Mouse (Mus musculus) CH12.LX (cell line): ENCODE data around the gene Dnajc9. TPM values are rescaled to one million over a fixed set of nuclear protein-coding genes. Genes with fewer than 3 reads are reported as not detected.
A peak's percentile ranks its signal among the peaks of the same experiment; 100 is the strongest.

Experiments
- DNase-seq: peaks from one replicate; pipeline ENCODE4 v3.0.0-alpha.2; 2013; ENCODE audit errors: extremely low read depth
- H3K27ac ChIP-seq: 2 replicates; pipeline ENCODE4 v1.5.1; 2012; ENCODE audit warnings: low read depth, mild to moderate bottlenecking, control low read depth, moderate library complexity; ENCODE audit not compliant: insufficient read depth
- H3K27me3 ChIP-seq: replicated peaks from 2 replicates; pipeline ENCODE3; 2012; ENCODE audit warnings: inconsistent platforms
- H3K36me3 ChIP-seq, 2 experiments: replicated peaks in 1 of 2; 2 replicates each; pipeline versions ENCODE3 to v1.6.1; 2012; ENCODE audit warnings: inconsistent platforms in 1 of 2, low read length in 1 of 2, mild to moderate bottlenecking in 1 of 2, mixed read lengths in 1 of 2, moderate library complexity in 1 of 2; ENCODE audit not compliant: control insufficient read depth in 1 of 2, insufficient read depth in 1 of 2
- H3K4me1 ChIP-seq, 2 experiments: 2 replicates each; pipeline ENCODE4 v1.6.1; 2012; ENCODE audit warnings: inconsistent platforms in 1 of 2, moderate library complexity in 1 of 2; ENCODE audit not compliant: insufficient read depth in 2 of 2, control insufficient read depth in 1 of 2
- H3K4me2 ChIP-seq: 2 replicates; pipeline ENCODE4 v1.6.1; 2012; ENCODE audit warnings: low read depth, mild to moderate bottlenecking, control low read depth; ENCODE audit not compliant: poor library complexity, insufficient read depth, severe bottlenecking
- H3K4me3 ChIP-seq, 3 experiments: fragments of 150-350 bp in 1 of 3; sonication (generic) in 1 of 3; replicated peaks in 1 of 3; 2 replicates each; pipeline versions ENCODE3 to v1.5.1; 2011 to 2012; ENCODE audit warnings: low read depth in 2 of 3, low read length in 2 of 3, mild to moderate bottlenecking in 2 of 3, moderate library complexity in 2 of 3, control low read depth in 1 of 3, improper control_type of control experiment in 1 of 3, inconsistent platforms in 1 of 3, mixed read lengths in 1 of 3; ENCODE audit not compliant: poor library complexity in 1 of 3
- H3K79me2 ChIP-seq: replicated peaks from 2 replicates; pipeline ENCODE4 v1.6.1; 2012; ENCODE audit warnings: mild to moderate bottlenecking, moderate library complexity; ENCODE audit not compliant: control insufficient read depth, poor library complexity, insufficient read depth, severe bottlenecking; ENCODE audit errors: extremely low read depth
- H3K9ac ChIP-seq: 2 replicates; pipeline ENCODE4 v1.6.1; 2012; ENCODE audit warnings: low read depth, mild to moderate bottlenecking, control low read depth, moderate library complexity; ENCODE audit not compliant: insufficient read depth
- H3K9me3 ChIP-seq: replicated peaks from 2 replicates; pipeline ENCODE3; 2012; ENCODE audit warnings: low read length, inconsistent platforms, mixed read lengths
- BHLHE40 ChIP-seq: IDR thresholded peaks from 2 replicates; pipeline ENCODE4 v1.6.1; 2011; ENCODE audit warnings: mild to moderate bottlenecking, low read depth, low read length, improper control_type of control experiment
- CHD1 ChIP-seq: IDR thresholded peaks from 2 replicates; pipeline ENCODE4 v1.6.1; 2012; ENCODE audit warnings: low read depth, low read length, improper control_type of control experiment, inconsistent platforms
- CHD2 ChIP-seq: IDR thresholded peaks from 2 replicates; pipeline ENCODE4 v1.6.1; 2011; ENCODE audit warnings: low read length, improper control_type of control experiment
- E2F4 ChIP-seq: IDR thresholded peaks from 2 replicates; pipeline ENCODE4 v1.6.1; 2011; ENCODE audit warnings: low read depth, low read length, improper control_type of control experiment; ENCODE audit not compliant: insufficient replicate concordance
- ELF1 ChIP-seq: IDR thresholded peaks from 2 replicates; pipeline ENCODE4 v1.6.1; 2014; ENCODE audit warnings: low read depth, mild to moderate bottlenecking, inconsistent platforms, low read length, improper control_type of control experiment
- EP300 ChIP-seq: IDR thresholded peaks from 2 replicates; pipeline ENCODE4 v1.6.1; 2011; ENCODE audit warnings: low read length, improper control_type of control experiment
- ETS1 ChIP-seq: conservative IDR thresholded peaks from 2 replicates; pipeline ENCODE4 v1.6.1; 2012; ENCODE audit warnings: low read depth, mild to moderate bottlenecking, inconsistent platforms, low read length, improper control_type of control experiment, moderate library complexity
- GABPA ChIP-seq: IDR thresholded peaks from 2 replicates; pipeline ENCODE4 v1.6.1; 2012; ENCODE audit warnings: low read depth, low read length, improper control_type of control experiment, inconsistent platforms; ENCODE audit not compliant: insufficient replicate concordance
- HCFC1 ChIP-seq: IDR thresholded peaks from 2 replicates; pipeline ENCODE4 v1.6.1; 2012; ENCODE audit warnings: low read depth, mild to moderate bottlenecking, inconsistent platforms, low read length, improper control_type of control experiment
- IRF4 ChIP-seq: IDR thresholded peaks from 2 replicates; pipeline ENCODE4 v1.6.1; 2014; ENCODE audit warnings: low read depth, mild to moderate bottlenecking, inconsistent platforms, low read length, improper control_type of control experiment
- JUN ChIP-seq: IDR thresholded peaks from 2 replicates; pipeline ENCODE4 v1.6.1; 2011; ENCODE audit warnings: low read depth, mild to moderate bottlenecking, low read length, improper control_type of control experiment, moderate library complexity; ENCODE audit not compliant: insufficient read depth
- KAT2A ChIP-seq: IDR thresholded peaks from 2 replicates; pipeline ENCODE4 v1.6.1; 2012; ENCODE audit warnings: low read length, improper control_type of control experiment, inconsistent platforms; ENCODE audit not compliant: insufficient replicate concordance
- MAFK ChIP-seq: IDR thresholded peaks from 2 replicates; pipeline ENCODE4 v1.6.1; 2011; ENCODE audit warnings: low read length, improper control_type of control experiment; ENCODE audit not compliant: insufficient replicate concordance
- MAX ChIP-seq: IDR thresholded peaks from 2 replicates; pipeline ENCODE4 v1.6.1; 2011; ENCODE audit warnings: low read length, improper control_type of control experiment
- MAZ ChIP-seq: IDR thresholded peaks from 2 replicates; pipeline ENCODE4 v1.6.1; 2012; ENCODE audit warnings: low read depth, mild to moderate bottlenecking, inconsistent platforms, low read length, improper control_type of control experiment, moderate library complexity
- MEF2A ChIP-seq: IDR thresholded peaks from 2 replicates; pipeline ENCODE4 v1.6.1; 2014; ENCODE audit warnings: low read depth, mild to moderate bottlenecking, inconsistent platforms, low read length, improper control_type of control experiment, borderline replicate concordance
- MXI1 ChIP-seq: IDR thresholded peaks from 2 replicates; pipeline ENCODE4 v1.6.1; 2011; ENCODE audit warnings: mild to moderate bottlenecking, low read depth, low read length, improper control_type of control experiment
- MYC ChIP-seq: IDR thresholded peaks from 2 replicates; pipeline ENCODE4 v1.6.1; 2011; ENCODE audit warnings: low read depth, mild to moderate bottlenecking, improper control_type of control experiment, low read length
- NELFE ChIP-seq: IDR thresholded peaks from 2 replicates; pipeline ENCODE4 v1.6.1; 2011; ENCODE audit warnings: low read depth, low read length, improper control_type of control experiment
- NRF1 ChIP-seq: IDR thresholded peaks from 2 replicates; pipeline ENCODE4 v1.6.1; 2014; ENCODE audit warnings: low read depth, mild to moderate bottlenecking, inconsistent platforms, low read length, improper control_type of control experiment, moderate library complexity
- PAX5 ChIP-seq: IDR thresholded peaks from 2 replicates; pipeline ENCODE4 v1.6.1; 2012; ENCODE audit warnings: low read length, inconsistent platforms, mixed read lengths
- POLR2A ChIP-seq: IDR thresholded peaks from 2 replicates; pipeline ENCODE4 v1.6.1; 2011; ENCODE audit warnings: low read depth, mild to moderate bottlenecking, improper control_type of control experiment, low read length
- RAD21 ChIP-seq: IDR thresholded peaks from 2 replicates; pipeline ENCODE4 v1.6.1; 2011; ENCODE audit warnings: low read depth, mild to moderate bottlenecking, low read length, improper control_type of control experiment, moderate library complexity
- SIN3A ChIP-seq: IDR thresholded peaks from 2 replicates; pipeline ENCODE4 v1.6.1; 2012; ENCODE audit warnings: low read length, improper control_type of control experiment, inconsistent platforms
- SMC3 ChIP-seq: IDR thresholded peaks from 2 replicates; pipeline ENCODE4 v1.6.1; 2011; ENCODE audit warnings: low read depth, low read length, improper control_type of control experiment
- TBP ChIP-seq: conservative IDR thresholded peaks from 2 replicates; pipeline ENCODE4 v1.6.1; 2011; ENCODE audit warnings: low read depth, low read length, improper control_type of control experiment
- TCF12 ChIP-seq: IDR thresholded peaks from 2 replicates; pipeline ENCODE4 v1.6.1; 2014; ENCODE audit warnings: low read depth, mild to moderate bottlenecking, inconsistent platforms, low read length, improper control_type of control experiment
- UBTF ChIP-seq: IDR thresholded peaks from 2 replicates; pipeline ENCODE4 v1.6.1; 2012; ENCODE audit warnings: low read depth, mild to moderate bottlenecking, inconsistent platforms, low read length, improper control_type of control experiment, moderate library complexity
- USF1 ChIP-seq: IDR thresholded peaks from 2 replicates; pipeline ENCODE4 v1.6.1; 2014; ENCODE audit warnings: low read depth, mild to moderate bottlenecking, inconsistent platforms, low read length, improper control_type of control experiment
- USF2 ChIP-seq: conservative IDR thresholded peaks from 2 replicates; pipeline ENCODE4 v1.6.1; 2011; ENCODE audit warnings: low read depth, low read length, improper control_type of control experiment
- ZKSCAN1 ChIP-seq: IDR thresholded peaks from 2 replicates; pipeline ENCODE4 v1.6.1; 2012; ENCODE audit warnings: low read depth, inconsistent platforms, low read length, improper control_type of control experiment, borderline replicate concordance
- ZMIZ1 ChIP-seq: IDR thresholded peaks from 2 replicates; pipeline ENCODE4 v1.6.1; 2012; ENCODE audit warnings: low read depth, mild to moderate bottlenecking, inconsistent platforms, low read length, improper control_type of control experiment
- dilution Hi-C: fragments of 300-500 bp; cut with MboI; formaldehyde crosslinking; loops from 2 replicates; pipeline ENCODE4 v1.14.3; 2020; ENCODE audit warnings: low sequenced_read_pairs; ENCODE audit not compliant: extremely low pct_unique_long_range_greater_than_20kb, extremely low pct_ligation_motif_present
- in situ Hi-C: fragments of 300-500 bp; cut with MboI; formaldehyde crosslinking; loops from 3 replicates; pipeline ENCODE4 v1.14.3; 2019; ENCODE audit warnings: low sequenced_read_pairs, low pct_ligation_motif_present, low pct_unique_long_range_greater_than_20kb, mixed read lengths
- polyA plus RNA-seq: library from polyadenylated mRNA; unstranded; fragments of >175 nt; gene quantifications from 2 replicates; pipeline ENCODE4 v1.2.1, GENCODE M21; 2012; ENCODE audit warnings: low read depth; ENCODE audit not compliant: insufficient read length
- total RNA-seq, 2 experiments: library from RNA; depleted of rRNA; stranded (reverse); fragments of 300-350 nt in 1 of 2; fragments of >200 nt in 1 of 2; gene quantifications; 2 replicates each; pipeline ENCODE4 v1.2.3; 2012 to 2014

The Dnajc9 gene
- total and polyA plus RNA-seq, 3 experiments = 123 to 223 (median 166) TPM

DNA sequence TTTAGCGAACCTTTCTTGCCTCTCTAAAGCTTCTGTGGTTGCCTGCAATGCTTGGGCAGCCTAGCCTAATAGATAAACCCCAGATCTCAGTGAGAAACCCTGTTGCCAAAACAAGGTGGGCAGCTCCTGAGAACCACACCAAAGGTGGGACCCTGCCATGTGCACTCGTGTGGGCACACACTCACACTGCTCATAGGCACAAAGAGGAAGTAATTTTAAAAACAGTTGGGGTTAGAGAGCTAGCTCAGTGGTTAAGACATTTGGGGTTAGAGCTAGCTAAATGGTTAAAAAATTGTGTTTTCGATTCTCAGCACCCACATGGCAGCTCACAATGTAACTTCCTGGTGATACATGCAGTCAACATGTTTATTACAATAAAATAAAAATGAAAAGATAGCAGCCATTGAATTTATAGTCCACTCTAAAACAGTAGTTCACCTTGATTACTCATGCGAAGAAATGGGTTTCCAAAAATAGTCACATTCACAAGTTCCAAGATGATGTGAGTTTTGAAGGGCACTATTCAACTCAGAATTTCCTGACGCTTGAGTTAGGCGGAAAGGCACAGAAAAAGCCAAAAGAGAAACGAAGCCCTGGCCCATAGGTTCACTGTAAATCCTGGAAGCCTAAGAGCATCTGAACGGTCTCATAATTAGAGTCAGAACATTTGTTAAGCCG lies 8.8 kb downstream of the Dnajc9 start:
- Histone ChIP-seq H3K9ac (peak overlapping the region; percentile 10), H3K79me2 (peaks cover 5% of the 10 kb centered on the region; the same call in 1 of the 2 replicates), H3K9me3 (no peaks in the 10 kb centered on the region), H3K36me3 (peaks cover 13 to 61% of the 10 kb centered on the region in 2 experiments), H3K27ac (peak overlapping the region; percentile 85), H3K4me1 (peaks cover 8 to 40% of the 10 kb centered on the region in 2 experiments; a peak in 3 of 4 replicates), H3K4me3 (peak overlapping the region; percentile 0 to 35 (median 2)), H3K27me3 (no peaks in the 10 kb centered on the region), H3K4me2 (peak overlapping the region; percentile 63)
- in situ Hi-C loops (loop anchor here (10.0 kb wide), 1 partner anchor 55 kb away; no protein-coding TSS in a partner anchor), dilution Hi-C loops (no loop called here)
- DNase-seq = peak; percentile 57
- TF ChIP-seq GABPA = no peak
- TF ChIP-seq MAX = peak; percentile 63; the same call in 1 of the 2 replicates
- no peak for TF ChIP-seq KAT2A
- TF ChIP-seq NELFE = no peak
- peak; percentile 92 for TF ChIP-seq MYC
- 0 out of 2 replicates have a peak, but pooled peaks have one; percentile 5 for TF ChIP-seq NRF1
- TF ChIP-seq UBTF = no peak
- no peak for TF ChIP-seq SMC3
- no peak; the same call in 1 of the 2 replicates for TF ChIP-seq MXI1
- TF ChIP-seq USF2 = no peak
- no peak for TF ChIP-seq ETS1
- TF ChIP-seq JUN = no peak
- peak; percentile 96 for TF ChIP-seq MEF2A
- 0 out of 2 replicates have a peak, but pooled peaks have one; percentile 2 for TF ChIP-seq ELF1
- no peak; the same call in 1 of the 2 replicates for TF ChIP-seq HCFC1
- no peak for TF ChIP-seq CHD1
- TF ChIP-seq IRF4 = peak; percentile 47; the same call in 1 of the 2 replicates
- no peak for TF ChIP-seq TBP
- TF ChIP-seq ZKSCAN1 = no peak
- 0 out of 2 replicates have a peak, but pooled peaks have one; percentile 50 for TF ChIP-seq BHLHE40
- no peak for TF ChIP-seq PAX5
- peak; percentile 58; the same call in 1 of the 2 replicates for TF ChIP-seq SIN3A
- TF ChIP-seq MAZ = no peak
- TF ChIP-seq RAD21 = no peak
- peak; percentile 41; the same call in 1 of the 2 replicates for TF ChIP-seq POLR2A
- TF ChIP-seq E2F4 = no peak
- TF ChIP-seq CHD2 = no peak
- peak; percentile 23; the same call in 1 of the 2 replicates for TF ChIP-seq TCF12
- 0 out of 2 replicates have a peak, but pooled peaks have one; percentile 34 for TF ChIP-seq EP300
- no peak for TF ChIP-seq MAFK
- TF ChIP-seq ZMIZ1 = no peak
- no peak for TF ChIP-seq USF1
